Mouse (Mus musculus) limb, embryonic 14.5 days (tissue): Measurements from ENCODE around the gene Smyd2. TPM values are rescaled to one million over a fixed set of nuclear protein-coding genes. Genes with fewer than 3 reads are reported as not detected.

Experiments
- ATAC-seq: fragments of 200-750 bp; cut with Nextera tagmentation; 2 replicates; pipeline ENCODE4 v1.8.0; 2017; ENCODE audit warnings: low read depth, moderate number of reproducible peaks, moderate TSS enrichment; ENCODE audit not compliant: low FRiP score
- DNase-seq: peaks from one replicate; pipeline ENCODE4 v3.0.0-alpha.2; 2015; ENCODE audit warnings: low spot score
- H3K27ac ChIP-seq: fragments of 300-500 bp; sonication (generic); replicated peaks from 2 replicates; pipeline ENCODE4 v1.5.1; 2014; ENCODE audit warnings: low read depth, mild to moderate bottlenecking, low read length, moderate library complexity, mixed read lengths
- H3K27me3 ChIP-seq: fragments of 300-500 bp; sonication (generic); 2 replicates; pipeline ENCODE4 v1.6.1; 2014; ENCODE audit warnings: low read length, mixed read lengths; ENCODE audit not compliant: control insufficient read depth, insufficient read depth
- H3K36me3 ChIP-seq: fragments of 300-500 bp; sonication (generic); 2 replicates; pipeline ENCODE4 v1.6.1; 2014; ENCODE audit warnings: mild to moderate bottlenecking, low read length, moderate library complexity, mixed read lengths; ENCODE audit not compliant: control insufficient read depth, insufficient read depth
- H3K4me1 ChIP-seq: fragments of 300-500 bp; sonication (generic); 2 replicates; pipeline ENCODE4 v1.6.1; 2014; ENCODE audit warnings: antibody characterized with exemption, low read length, mixed read lengths; ENCODE audit not compliant: control insufficient read depth, insufficient read depth
- H3K4me2 ChIP-seq: fragments of 300-500 bp; sonication (generic); replicated peaks from 2 replicates; pipeline ENCODE4 v1.6.1; 2014; ENCODE audit warnings: low read depth, mild to moderate bottlenecking, low read length, moderate library complexity; ENCODE audit not compliant: severe bottlenecking
- H3K4me3 ChIP-seq: fragments of 300-500 bp; sonication (generic); replicated peaks from 2 replicates; pipeline ENCODE4 v1.5.1; 2014; ENCODE audit warnings: low read length
- H3K9ac ChIP-seq: fragments of 300-500 bp; sonication (generic); 2 replicates; pipeline ENCODE4 v1.6.1; 2014; ENCODE audit warnings: mild to moderate bottlenecking, low read depth, low read length, moderate library complexity; ENCODE audit not compliant: severe bottlenecking
- H3K9me3 ChIP-seq: fragments of 300-500 bp; sonication (generic); 2 replicates; pipeline ENCODE4 v1.6.1; 2016; ENCODE audit warnings: low read length; ENCODE audit not compliant: control insufficient read depth
- POLR2A ChIP-seq: fragments of 200-500 bp; IDR thresholded peaks from 2 replicates; pipeline ENCODE4 v1.8.0; 2012; ENCODE audit warnings: inconsistent platforms, mild to moderate bottlenecking, moderate library complexity, borderline replicate concordance; ENCODE audit not compliant: insufficient read depth, insufficient read length; ENCODE audit errors: extremely low read depth
- WGBS: fragments of 180-500 bp; shearing (Covaris S2); extraction: QIAGEN DNeasy Blood & Tissue Kit; methylation state at CpG from one replicate; pipeline ENCODE4 v1.1.7; 2014; 5-methylcytosine and 5-hydroxymethylcytosine counted together
- polyA plus RNA-seq, 2 experiments: library from polyadenylated mRNA; depleted of rRNA in 1 of 2; stranded (reverse) in 1 of 2; unstranded in 1 of 2; fragments of >200 nt; fragmentation: Nextera tagmentation in 1 of 2; extraction: Ambion mirVana in 1 of 2; gene quantifications; 2 replicates each; pipeline versions ENCODE4 v1.2.1 to v1.2.3; 2012 to 2014

The Smyd2 gene
- polyA plus RNA-seq, 2 experiments: 94.5 to 108 TPM

- no peaks in the 10 kb centered on the region for H3K9me3 ChIP-seq
Measured at GRCm38 (mm10) chr1:189951861-189952260, 29.7 kb upstream of the Smyd2 start.

GRCm38 (mm10) chr1:189947411-189947810 lies 25.2 kb upstream of the Smyd2 start:
- H3K27ac ChIP-seq: no peak overlapping the region
- no peak overlapping the region for H3K9ac ChIP-seq
- WGBS: 90% methylated on average over 8 of the region's 8 CpGs
- ATAC-seq: no peak
- H3K36me3 ChIP-seq: no peaks in the 10 kb centered on the region
- TF ChIP-seq POLR2A: no peak
- H3K4me1 ChIP-seq: no peaks in the 10 kb centered on the region
- H3K27me3 ChIP-seq: no peaks in the 10 kb centered on the region
- no peak overlapping the region for H3K4me3 ChIP-seq
- no peaks in the 10 kb centered on the region for H3K9me3 ChIP-seq
- no peak overlapping the region for H3K4me2 ChIP-seq
- DNase-seq: no peak

More at GRCm38 (mm10) chr1:189951861-189952260, 29.7 kb upstream of the Smyd2 start:
- Histone ChIP-seq H3K4me3 (no peak overlapping the region), H3K27me3 (no peaks in the 10 kb centered on the region), H3K4me2 (no peak overlapping the region), H3K9ac (no peak overlapping the region), H3K4me1 (no peaks in the 10 kb centered on the region), H3K36me3 (no peaks in the 10 kb centered on the region), H3K27ac (no peak overlapping the region)
- ATAC-seq (no peak), DNase-seq (no peak)
- WGBS: 72% methylated on average over 6 of the region's 6 CpGs
- TF ChIP-seq POLR2A: no peak

- H3K36me3 ChIP-seq: no peaks in the 10 kb centered on the region
- TF ChIP-seq POLR2A: no peak
- no peak overlapping the region for H3K4me3 ChIP-seq
- no peaks in the 10 kb centered on the region for H3K27me3 ChIP-seq
- H3K4me1 ChIP-seq: no peaks in the 10 kb centered on the region
- no peak overlapping the region for H3K4me2 ChIP-seq
- no peak overlapping the region for H3K27ac ChIP-seq
- no peak overlapping the region for H3K9ac ChIP-seq
- ATAC-seq (no peak), DNase-seq (no peak)
- H3K9me3 ChIP-seq: no peaks in the 10 kb centered on the region
- WGBS: 86% methylated on average over 8 of the region's 8 CpGs
Measured at GRCm38 (mm10) chr1:189946126-189946525, 24.0 kb upstream of the Smyd2 start.

DNA sequence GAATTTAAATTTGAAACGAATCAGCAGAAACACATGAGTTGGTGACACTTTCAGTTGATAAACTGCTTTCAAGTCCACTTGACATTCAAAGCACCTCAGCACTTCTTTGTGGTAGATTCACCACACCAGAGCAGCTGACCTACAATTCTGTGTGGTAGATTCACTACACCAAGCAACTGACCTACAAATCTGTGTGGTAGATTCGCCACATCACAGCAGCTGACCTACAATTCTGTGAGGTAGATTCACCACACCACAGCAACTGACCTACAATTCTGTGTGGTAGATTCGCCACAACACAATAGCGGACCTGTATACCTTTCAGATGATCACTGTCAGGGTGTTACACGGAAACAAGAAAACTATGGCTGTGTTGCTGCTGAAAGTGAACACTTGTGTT lies 19.6 kb upstream of the Smyd2 start:
- ATAC-seq (no peak), DNase-seq (no peak)
- Histone ChIP-seq H3K9me3 (no peaks in the 10 kb centered on the region), H3K27me3 (no peaks in the 10 kb centered on the region), H3K36me3 (no peaks in the 10 kb centered on the region), H3K4me1 (no peaks in the 10 kb centered on the region), H3K4me2 (no peak overlapping the region), H3K27ac (no peak overlapping the region), H3K9ac (no peak overlapping the region), H3K4me3 (no peak overlapping the region)
- WGBS: 92% methylated on average over 5 of the region's 5 CpGs
- no peak for TF ChIP-seq POLR2A

DNA sequence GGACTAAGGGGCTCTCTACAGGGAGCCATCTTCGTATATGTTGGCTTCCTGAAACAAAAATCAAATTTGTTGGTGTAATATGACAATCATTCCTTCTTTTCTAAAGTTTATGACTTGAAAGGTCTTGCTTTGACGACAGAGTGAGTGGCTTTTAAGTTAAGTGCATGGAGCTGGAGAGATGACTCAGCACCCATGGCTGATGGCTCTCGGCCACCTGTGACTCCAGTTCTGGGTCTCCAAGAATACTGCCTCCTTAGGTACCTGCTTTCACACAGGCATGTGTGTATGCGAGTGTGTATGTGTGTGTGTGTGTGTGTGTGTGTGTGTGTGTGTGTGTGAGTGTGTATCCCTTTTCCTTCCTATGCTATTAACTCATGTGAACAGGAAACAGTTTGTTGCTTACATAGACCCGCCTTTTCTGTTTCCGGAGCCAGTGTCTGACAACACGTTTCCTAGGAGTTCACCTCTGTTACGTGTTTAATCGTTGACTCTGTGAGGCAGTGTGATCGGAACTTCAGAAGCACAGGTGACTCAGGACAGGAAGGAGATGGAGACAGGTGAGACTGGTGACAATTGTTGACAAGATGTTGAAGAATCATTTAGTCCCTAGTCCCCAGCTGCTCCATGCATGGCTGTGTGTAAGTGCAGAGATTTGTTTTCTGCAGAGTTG lies 14.4 kb upstream of the Smyd2 start:
- Histone ChIP-seq H3K27me3 (no peaks in the 10 kb centered on the region), H3K9me3 (no peaks in the 10 kb centered on the region), H3K36me3 (no peaks in the 10 kb centered on the region), H3K4me3 (no peak overlapping the region), H3K9ac (no peak overlapping the region), H3K27ac (no peak overlapping the region), H3K4me2 (no peak overlapping the region), H3K4me1 (no peaks in the 10 kb centered on the region)
- DNase-seq (no peak), ATAC-seq (no peak)
- 72% methylated on average over 10 of the region's 10 CpGs for WGBS
- TF ChIP-seq POLR2A: no peak
